Mouse (Mus musculus) T-cell, adult 2 months (primary cell): ENCODE results near the gene Wdr95.

ENCODE experiments used
- DNase-seq: peaks from one replicate; pipeline ENCODE4 v3.0.0; 2022; ENCODE audit warnings: low spot score

Gene Wdr95

GRCm38 (mm10) chr5:149527999-149528729, at the start of gene Wdr95:
Wdr95 (plus strand) TSS chr5:149528679.
- DNase-seq = no peak

- DNase-seq = no peak
These were observed 46.6 kb upstream of the Wdr95 start for GRCm38 (mm10) chr5:149481920-149482319.

GRCm38 (mm10) chr5:149483321-149484052, 45.0 kb upstream of the Wdr95 start:
- DNase-seq = peak; percentile 2

DNA sequence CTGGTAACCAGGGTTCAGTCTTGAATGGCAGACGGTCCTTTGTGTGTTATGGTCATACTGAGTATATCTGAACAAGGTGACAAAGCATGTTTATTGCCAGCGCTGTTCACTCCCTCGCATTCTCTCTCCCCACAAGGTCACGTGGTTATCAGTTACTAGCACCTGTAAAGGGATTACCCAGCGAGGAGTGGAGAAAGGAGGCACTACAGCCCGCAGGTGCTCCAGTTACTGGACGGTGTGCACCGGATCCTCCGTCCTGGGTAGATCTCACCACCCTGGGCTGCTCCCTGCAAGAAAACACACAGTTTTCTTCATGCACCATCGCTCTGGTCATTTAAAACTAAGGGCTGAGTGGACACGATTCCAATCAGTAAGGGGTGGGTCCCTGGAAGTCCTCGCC, 44.2 kb upstream of the Wdr95 start:
- DNase-seq = no peak

DNA sequence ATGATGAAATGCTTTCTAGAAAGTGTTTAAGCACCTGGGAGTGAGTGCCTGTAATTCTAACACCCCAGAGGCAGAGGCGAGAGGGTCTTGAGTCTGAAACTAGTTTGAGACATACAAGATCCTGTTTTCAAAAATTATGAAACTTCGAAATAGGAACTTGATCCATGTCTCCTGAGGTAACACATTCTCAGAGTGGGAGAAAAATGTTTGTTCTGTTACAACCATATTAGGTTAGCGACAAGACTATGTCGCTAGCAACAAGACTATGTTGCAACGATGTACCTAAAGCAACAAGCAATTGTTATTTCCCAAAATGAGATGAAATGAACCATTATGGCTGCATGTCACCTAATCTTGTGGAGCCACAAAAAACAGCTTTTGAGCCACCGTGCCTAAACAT, 43.0 kb upstream of the Wdr95 start:
- DNase-seq = no peak

DNA sequence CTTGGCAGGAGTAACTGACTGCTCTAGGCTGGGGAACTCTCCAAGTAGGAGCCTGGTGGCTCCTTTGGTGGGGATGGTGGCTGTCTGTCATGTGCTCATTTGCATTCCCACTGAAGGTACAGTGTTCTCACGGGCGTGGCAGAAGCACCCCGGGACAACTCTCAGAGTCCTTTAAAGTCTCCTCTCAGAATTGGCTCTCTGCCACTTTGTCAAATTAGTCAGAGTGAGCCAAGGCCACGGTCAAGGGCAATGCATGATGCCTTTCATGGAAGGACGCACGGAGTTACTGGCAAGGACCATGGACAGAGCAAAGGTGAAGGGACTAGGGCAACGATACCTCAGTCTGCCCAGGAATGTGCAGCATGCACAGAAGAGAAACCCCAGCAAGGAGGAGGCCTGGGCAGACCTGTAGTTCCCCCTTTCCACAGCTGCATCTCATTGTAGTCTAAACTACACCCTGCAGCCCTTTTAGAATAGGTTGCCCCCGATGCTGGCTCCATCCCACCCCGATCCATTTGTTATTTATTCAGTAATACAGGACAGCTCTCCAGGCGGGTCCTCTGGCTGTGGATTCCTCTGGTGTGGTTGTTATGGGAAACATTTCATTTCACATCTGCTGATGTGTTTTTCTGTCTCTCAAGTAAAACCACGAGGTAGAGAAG, 40.0 kb upstream of the Wdr95 start:
- DNase-seq = no peak

DNA sequence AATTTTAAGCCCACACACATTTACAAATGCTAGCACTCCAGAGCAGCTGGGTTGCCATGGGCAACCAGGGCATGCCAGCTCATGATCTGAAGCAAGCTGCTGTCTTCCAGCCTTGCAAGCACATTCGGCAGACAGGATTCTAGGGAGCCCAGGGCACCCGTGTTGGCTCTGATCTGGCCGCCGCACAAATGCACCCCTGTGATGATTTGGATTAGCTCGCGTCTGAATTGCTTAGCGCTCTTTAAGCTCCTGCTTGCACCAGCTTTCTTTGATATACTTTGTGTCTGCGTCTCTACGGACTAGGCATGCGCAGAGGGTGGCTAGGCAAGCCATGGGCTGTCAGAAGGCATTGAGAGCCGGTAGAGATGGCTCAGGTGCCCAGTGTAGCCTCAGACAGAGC, 39.3 kb upstream of the Wdr95 start:
- DNase-seq = no peak

DNA sequence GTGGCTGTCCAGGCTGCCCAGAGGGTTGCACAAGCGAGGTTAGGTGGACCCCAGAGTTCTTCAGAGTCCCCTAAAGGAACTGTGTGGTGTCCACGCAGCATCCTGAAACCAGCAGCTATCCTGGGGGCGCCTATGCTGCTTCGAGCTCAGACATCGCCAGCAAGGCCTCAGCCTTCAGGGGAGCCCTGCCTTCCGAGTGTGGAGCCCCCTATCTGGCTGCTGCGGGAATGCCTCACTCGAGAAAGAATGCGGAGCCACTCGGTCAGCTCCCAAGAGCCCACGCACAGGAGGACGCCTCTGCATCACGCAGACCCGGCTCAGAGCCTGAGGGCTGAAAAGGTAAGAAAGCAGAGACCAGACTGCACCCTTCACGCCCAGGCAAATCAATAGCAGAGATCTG, 38.2 kb upstream of the Wdr95 start:
- DNase-seq = no peak

- no peak for DNase-seq
These were observed 32.8 kb upstream of the Wdr95 start for GRCm38 (mm10) chr5:149495655-149496054.

DNA sequence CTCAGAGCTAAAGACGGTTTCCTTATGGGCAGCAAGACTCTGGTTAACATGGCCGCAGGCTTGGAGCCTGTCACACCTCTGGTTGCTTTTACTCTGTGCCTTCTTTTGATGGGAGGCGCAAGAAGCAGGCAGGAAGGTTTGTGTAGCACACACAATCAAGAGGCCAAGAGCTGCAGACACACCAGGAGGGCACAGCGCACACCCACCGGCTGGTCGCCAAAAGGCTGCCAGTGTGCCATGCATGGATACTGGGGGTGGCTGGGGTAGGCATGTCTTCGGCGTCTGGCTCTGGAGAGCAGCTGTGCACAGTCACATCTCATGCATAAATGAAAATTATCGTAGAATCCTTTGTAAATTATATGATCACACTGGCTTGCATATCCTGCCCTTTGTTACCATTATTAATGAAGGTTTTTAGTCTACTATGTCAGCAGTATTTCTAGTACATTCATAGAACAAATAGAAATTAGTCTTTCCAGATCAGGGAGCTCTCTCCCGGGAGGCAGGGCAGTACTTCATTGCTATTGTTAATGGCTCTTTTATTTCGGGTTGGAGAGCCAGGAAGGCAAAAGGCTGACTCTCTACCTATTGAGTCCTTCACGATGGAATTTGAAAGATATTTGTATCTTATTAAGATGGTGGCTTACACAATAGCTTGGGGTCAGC, 31.9 kb upstream of the Wdr95 start:
- no peak for DNase-seq

DNA sequence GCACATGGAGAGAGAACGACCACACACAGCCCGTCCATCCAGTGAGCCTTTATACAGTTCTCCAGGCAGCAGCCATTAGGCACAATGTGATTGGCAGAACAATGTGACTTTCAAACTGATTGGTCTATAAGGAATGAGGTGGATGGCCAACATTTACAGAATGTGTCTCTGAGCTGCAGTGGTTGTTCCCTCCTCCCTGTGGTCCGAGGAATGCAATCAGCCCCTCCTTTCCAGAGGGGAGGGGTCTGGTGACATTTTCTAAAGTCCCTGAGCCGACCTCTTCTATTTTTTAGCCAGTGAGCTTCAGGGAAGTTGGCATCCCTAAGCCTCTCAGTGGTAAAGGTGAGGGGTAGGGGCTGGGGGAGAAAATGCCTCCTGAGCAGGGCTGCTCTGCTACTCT, 28.5 kb upstream of the Wdr95 start:
- no peak for DNase-seq

- DNase-seq = no peak
These were observed 24.9 kb upstream of the Wdr95 start for GRCm38 (mm10) chr5:149503423-149504175.

- DNase-seq = no peak
These were observed 23.5 kb upstream of the Wdr95 start for GRCm38 (mm10) chr5:149504985-149505384.

GRCm38 (mm10) chr5:149506033-149506432, 22.4 kb upstream of the Wdr95 start:
- DNase-seq = no peak

- DNase-seq = no peak
These were observed 20.1 kb upstream of the Wdr95 start for GRCm38 (mm10) chr5:149508094-149509029.

GRCm38 (mm10) chr5:149510323-149510722, 18.2 kb upstream of the Wdr95 start:
- DNase-seq = no peak

DNA sequence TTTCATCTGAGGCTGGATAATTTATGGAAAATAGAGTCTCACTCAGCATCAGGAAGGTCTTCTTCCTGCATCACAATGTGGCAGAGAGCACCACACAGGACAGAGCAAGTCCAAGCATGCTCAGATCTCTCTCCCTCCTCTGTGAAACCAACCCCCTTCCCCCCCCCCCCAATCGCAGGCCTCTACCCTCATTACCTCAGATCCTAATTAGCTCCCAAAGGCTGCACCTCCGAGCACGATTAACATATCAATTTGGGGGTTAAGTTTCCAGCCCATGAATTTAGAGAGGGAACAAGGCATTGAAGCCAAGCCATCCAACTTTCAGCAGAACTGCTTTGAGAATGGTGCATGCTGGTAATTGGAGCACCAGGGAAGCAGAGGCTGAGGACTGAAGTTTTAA, 15.8 kb upstream of the Wdr95 start:
- no peak for DNase-seq

- DNase-seq = no peak
These were observed 14.9 kb upstream of the Wdr95 start for GRCm38 (mm10) chr5:149513438-149514086.

- DNase-seq = no peak
These were observed 14.3 kb upstream of the Wdr95 start for GRCm38 (mm10) chr5:149514087-149514671.

DNA sequence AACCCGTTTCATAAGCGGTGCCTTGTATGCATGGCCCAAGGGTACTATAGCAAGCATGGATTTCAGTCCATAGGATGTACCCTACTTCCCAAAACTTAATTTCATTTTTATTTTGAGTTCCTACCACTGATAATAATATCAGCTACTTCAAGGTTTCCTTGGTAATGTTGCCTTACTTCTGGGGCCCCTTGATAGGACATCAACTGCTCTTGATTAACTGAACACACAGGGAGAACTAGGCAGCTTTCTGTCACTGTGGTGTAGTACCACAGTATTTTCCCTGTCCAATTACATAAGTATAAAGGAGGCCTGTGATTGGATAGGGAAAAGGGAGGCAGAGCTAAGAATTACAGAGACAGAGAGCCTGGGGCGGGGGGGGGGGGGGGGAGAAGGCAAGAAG, 13.6 kb upstream of the Wdr95 start:
- DNase-seq = no peak
